Mouse (Mus musculus): ENCODE measurements around the gene Gria4. TPM values are rescaled to one million over a fixed set of nuclear protein-coding genes. Genes with fewer than 3 reads are reported as not detected.
A peak's percentile ranks its signal among the peaks of the same experiment; 100 is the strongest.
"Not testable (repeated sequence)": the region's sequence is repeated elsewhere in the genome, so short reads cannot be mapped to it uniquely, and the experiment has no call there.

The Gria4 gene
- total RNA-seq (2014; rRNA removed) (77.1 and 93.3 TPM in 2 replicates), polyA plus RNA-seq (2015; fragmentation: Nextera tagmentation; extraction: Ambion mirVana) (13.4 and 23.1 TPM in 2 replicates)

GRCm38 (mm10) chr9:4795544-4796288, at the start of gene Gria4:
Gene Gria4, minus strand, starts transcription at chr9:4796234.
- Histone ChIP-seq H3K9ac (peak within 1 kb of the TSS; percentile 82), H3K36me3 (ENCODE audit: insufficient read depth) (no peaks in the 10 kb centered on the region), H3K4me2 (ENCODE audit: low read depth) (peak within 1 kb of the TSS; percentile 61), H3K27ac (ENCODE audit: low read depth, low read length) (peak within 1 kb of the TSS; percentile 92), H3K4me1 (ENCODE audit: insufficient read depth) (no peaks in the 10 kb centered on the region), H3K9me3 (ENCODE audit: low read length) (no peaks in the 10 kb centered on the region), H3K27me3 (ENCODE audit: insufficient read depth, low read length) (no peaks in the 10 kb centered on the region), H3K4me3 (ENCODE audit: low read depth, low read length) (peak within 1 kb of the TSS; percentile 80)
- ATAC-seq (peak; percentile 94), DNase-seq (peak; percentile 89)
- TF ChIP-seq CTCF (IDR thresholded peaks at IDR 0.05; ENCODE audit: low read depth), result peak; percentile 30; the same call in 1 of the 2 replicates
- WGBS, result 1% methylated on average over 46 of the region's 46 CpGs

GRCm38 (mm10) chr9:4810941-4811340, 14.9 kb upstream of the Gria4 start:
- not testable (repeated sequence) for H3K27ac ChIP-seq (ENCODE audit: low read depth, low read length); H3K4me1 ChIP-seq (ENCODE audit: insufficient read depth); H3K9ac ChIP-seq; H3K36me3 ChIP-seq (ENCODE audit: insufficient read depth); H3K9me3 ChIP-seq (ENCODE audit: low read length); H3K4me2 ChIP-seq (ENCODE audit: low read depth); DNase-seq; H3K27me3 ChIP-seq (ENCODE audit: insufficient read depth, low read length); H3K4me3 ChIP-seq (ENCODE audit: low read depth, low read length); ATAC-seq
- 83% methylated on average over 2 of the region's 2 CpGs for WGBS

GRCm38 (mm10) chr9:4803151-4803755, 7.2 kb upstream of the Gria4 start:
- no peak overlapping the region for H3K27ac ChIP-seq (ENCODE audit: low read depth, low read length)
- no peak overlapping the region for H3K9ac ChIP-seq
- DNase-seq (no peak), ATAC-seq (no peak)
- no peaks in the 10 kb centered on the region for H3K27me3 ChIP-seq (ENCODE audit: insufficient read depth, low read length)
- no peak for TF ChIP-seq CTCF (IDR thresholded peaks at IDR 0.05; ENCODE audit: low read depth)
- H3K4me2 ChIP-seq (ENCODE audit: low read depth), result no peak overlapping the region
- no peaks in the 10 kb centered on the region for H3K9me3 ChIP-seq (ENCODE audit: low read length)
- H3K4me3 ChIP-seq (ENCODE audit: low read depth, low read length), result no peak overlapping the region
- no peaks in the 10 kb centered on the region; the same call in 1 of the 2 replicates for H3K4me1 ChIP-seq (ENCODE audit: insufficient read depth)
- H3K36me3 ChIP-seq (ENCODE audit: insufficient read depth), result no peaks in the 10 kb centered on the region
- WGBS, result 37% methylated on average over 7 of the region's 7 CpGs

GRCm38 (mm10) chr9:4797396-4797795, 1.4 kb upstream of the Gria4 start:
- ATAC-seq (no peak), DNase-seq (no peak)
- H3K36me3 ChIP-seq (ENCODE audit: insufficient read depth), result no peaks in the 10 kb centered on the region
- H3K4me3 ChIP-seq (ENCODE audit: low read depth, low read length), result no peak overlapping the region
- WGBS, result 89% methylated on average over 2 of the region's 2 CpGs
- H3K9me3 ChIP-seq (ENCODE audit: low read length), result no peaks in the 10 kb centered on the region
- H3K27ac ChIP-seq (ENCODE audit: low read depth, low read length), result no peak overlapping the region
- H3K4me1 ChIP-seq (ENCODE audit: insufficient read depth), result no peaks in the 10 kb centered on the region
- no peak overlapping the region for H3K4me2 ChIP-seq (ENCODE audit: low read depth)
- H3K9ac ChIP-seq, result no peak overlapping the region
- TF ChIP-seq CTCF (IDR thresholded peaks at IDR 0.05; ENCODE audit: low read depth), result no peak
- no peaks in the 10 kb centered on the region for H3K27me3 ChIP-seq (ENCODE audit: insufficient read depth, low read length)

GRCm38 (mm10) chr9:4796289-4796645, 233 bp upstream of the Gria4 start:
- WGBS, result under 1% methylated on average over 4 of the region's 4 CpGs
- H3K27ac ChIP-seq (ENCODE audit: low read depth, low read length), result peak overlapping the region; percentile 92
- peak overlapping the region; percentile 82 for H3K9ac ChIP-seq
- no peaks in the 10 kb centered on the region for H3K27me3 ChIP-seq (ENCODE audit: insufficient read depth, low read length)
- no peak for DNase-seq
- ATAC-seq, result no peak
- TF ChIP-seq CTCF (IDR thresholded peaks at IDR 0.05; ENCODE audit: low read depth), result no peak
- H3K4me2 ChIP-seq (ENCODE audit: low read depth), result peak overlapping the region; percentile 61
- no peaks in the 10 kb centered on the region for H3K36me3 ChIP-seq (ENCODE audit: insufficient read depth)
- peak overlapping the region; percentile 80 for H3K4me3 ChIP-seq (ENCODE audit: low read depth, low read length)
- no peaks in the 10 kb centered on the region for H3K9me3 ChIP-seq (ENCODE audit: low read length)
- no peaks in the 10 kb centered on the region for H3K4me1 ChIP-seq (ENCODE audit: insufficient read depth)

GRCm38 (mm10) chr9:4795075-4795474, 959 bp downstream of the Gria4 start:
- peak overlapping the region; percentile 61 for H3K4me2 ChIP-seq (ENCODE audit: low read depth)
- H3K4me3 ChIP-seq (ENCODE audit: low read depth, low read length), result peak overlapping the region; percentile 80
- H3K36me3 ChIP-seq (ENCODE audit: insufficient read depth), result no peaks in the 10 kb centered on the region
- H3K9me3 ChIP-seq (ENCODE audit: low read length), result no peaks in the 10 kb centered on the region
- WGBS, result 0% methylated on average over 6 of the region's 6 CpGs
- H3K27ac ChIP-seq (ENCODE audit: low read depth, low read length), result peak overlapping the region; percentile 92
- no peak for TF ChIP-seq CTCF (IDR thresholded peaks at IDR 0.05; ENCODE audit: low read depth)
- ATAC-seq, result peak; percentile 4; the same call in 1 of the 2 replicates
- H3K4me1 ChIP-seq (ENCODE audit: insufficient read depth), result no peaks in the 10 kb centered on the region
- no peak for DNase-seq
- peak overlapping the region; percentile 82 for H3K9ac ChIP-seq
- no peaks in the 10 kb centered on the region for H3K27me3 ChIP-seq (ENCODE audit: insufficient read depth, low read length)

- peak overlapping the region; percentile 92 for H3K27ac ChIP-seq (ENCODE audit: low read depth, low read length)
- H3K36me3 ChIP-seq (ENCODE audit: insufficient read depth), result no peaks in the 10 kb centered on the region
- DNase-seq (no peak), ATAC-seq (no peak)
- TF ChIP-seq CTCF (IDR thresholded peaks at IDR 0.05; ENCODE audit: low read depth), result no peak
- peak overlapping the region; percentile 82 for H3K9ac ChIP-seq
- H3K9me3 ChIP-seq (ENCODE audit: low read length), result no peaks in the 10 kb centered on the region
- peak overlapping the region; percentile 61 for H3K4me2 ChIP-seq (ENCODE audit: low read depth)
- H3K4me3 ChIP-seq (ENCODE audit: low read depth, low read length), result peak overlapping the region; percentile 80
- no peaks in the 10 kb centered on the region for H3K4me1 ChIP-seq (ENCODE audit: insufficient read depth)
- no peaks in the 10 kb centered on the region for H3K27me3 ChIP-seq (ENCODE audit: insufficient read depth, low read length)
- WGBS, result 8% methylated on average over 10 of the region's 10 CpGs
These were observed 1.6 kb downstream of the Gria4 start for GRCm38 (mm10) chr9:4794411-4794810.

GRCm38 (mm10) chr9:4749407-4749806, 46.6 kb downstream of the Gria4 start:
- H3K9me3 ChIP-seq (ENCODE audit: low read length); DNase-seq; ATAC-seq; H3K27me3 ChIP-seq (ENCODE audit: insufficient read depth, low read length); H3K9ac ChIP-seq; H3K4me3 ChIP-seq (ENCODE audit: low read depth, low read length); H3K27ac ChIP-seq (ENCODE audit: low read depth, low read length); H3K4me1 ChIP-seq (ENCODE audit: insufficient read depth); H3K4me2 ChIP-seq (ENCODE audit: low read depth); H3K36me3 ChIP-seq (ENCODE audit: insufficient read depth): not testable (repeated sequence)

Measured in forebrain, postnatal 0 days (tissue).